Mouse (Mus musculus) lung, postnatal 4 days (tissue): ENCODE data around the gene Ceacam5.

ENCODE experiments used
- DNase-seq, 2 experiments: peaks; one replicate each; pipeline ENCODE4 v3.0.0; 2021

The Ceacam5 gene

GRCm38 (mm10) chr7:17712938-17713337 is at the start of gene Ceacam5:
Ceacam5 (plus strand) TSS chr7:17713238.
- no peak for DNase-seq
